Mouse (Mus musculus): Measurements from ENCODE around the gene Arhgap10. TPM values are rescaled to one million over a fixed set of nuclear protein-coding genes. Genes with fewer than 3 reads are reported as not detected.

Gene Arhgap10
- polyA plus RNA-seq, 1 experiment from 2014 or later = 34.6 TPM

DNA sequence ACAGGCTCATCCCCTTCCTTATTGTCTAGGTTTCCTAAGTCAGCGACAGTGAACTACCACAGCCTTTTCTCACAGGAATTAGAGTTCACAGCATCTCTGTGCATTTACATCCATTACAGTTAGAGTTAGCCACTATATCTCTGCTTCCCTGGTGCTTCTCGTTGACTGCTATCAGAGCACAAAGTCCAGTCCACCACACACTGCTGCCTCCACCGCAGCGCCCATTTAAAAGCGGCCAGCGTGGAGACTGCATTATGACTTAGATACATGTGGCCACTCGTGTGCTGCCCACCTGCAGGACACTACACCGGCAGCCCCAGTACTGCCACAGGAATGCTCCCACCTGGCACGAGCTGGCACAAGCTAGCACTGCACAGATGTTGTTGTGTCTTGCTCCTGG is 90.3 kb downstream of the Arhgap10 start:
- peaks cover 2% of the 10 kb centered on the region; the same call in 1 of the 2 replicates for H3K36me3 ChIP-seq (ENCODE audit: control insufficient read depth, insufficient read depth, low read length)
- H3K4me1 ChIP-seq (ENCODE audit: control insufficient read depth, insufficient read depth, low read length) = peaks cover 26% of the 10 kb centered on the region
- no peak overlapping the region for H3K4me2 ChIP-seq (replicated peaks; ENCODE audit: low read depth, low read length)
- no peak for ATAC-seq (ENCODE audit: insufficient number of reproducible peaks, insufficient read depth, low FRiP score, low read depth)
- H3K9me3 ChIP-seq (ENCODE audit: control insufficient read depth, low read depth, low read length) = no peaks in the 10 kb centered on the region
- H3K27me3 ChIP-seq (ENCODE audit: control insufficient read depth, insufficient read depth, low read length) = no peaks in the 10 kb centered on the region
- no peak overlapping the region for H3K9ac ChIP-seq (replicated peaks; ENCODE audit: low read depth, low read length)
- no peak overlapping the region for H3K4me3 ChIP-seq (ENCODE audit: low read depth, low read length)
- H3K27ac ChIP-seq (ENCODE audit: low read length) = no peak overlapping the region
- WGBS = 76% methylated on average over 9 of the region's 9 CpGs

DNA sequence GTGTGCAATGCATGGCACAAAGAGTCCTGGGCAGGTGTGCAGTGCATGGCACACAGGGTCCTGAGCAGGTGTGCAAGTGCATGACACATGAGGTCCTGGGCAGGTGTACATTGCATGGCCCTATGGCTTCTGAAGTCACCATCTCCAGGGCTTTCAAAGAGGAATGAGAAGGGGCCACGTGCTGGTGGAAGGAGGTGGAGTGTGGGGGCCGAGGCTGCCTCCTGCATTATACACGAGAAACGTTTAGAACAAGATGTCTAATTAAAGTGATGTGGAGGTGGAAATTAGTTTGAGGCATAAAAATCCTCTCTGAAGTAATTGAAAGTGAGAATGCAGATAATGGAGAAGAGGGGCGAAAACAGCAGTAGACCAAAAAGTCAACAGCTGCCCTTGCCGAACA is 93.9 kb downstream of the Arhgap10 start:
- H3K4me1 ChIP-seq (ENCODE audit: control insufficient read depth, insufficient read depth, low read length) = peaks cover 4% of the 10 kb centered on the region; the same call in 1 of the 2 replicates
- peaks cover 7% of the 10 kb centered on the region; the same call in 1 of the 2 replicates for H3K36me3 ChIP-seq (ENCODE audit: control insufficient read depth, insufficient read depth, low read length)
- H3K4me2 ChIP-seq (replicated peaks; ENCODE audit: low read depth, low read length) = no peak overlapping the region
- H3K9ac ChIP-seq (replicated peaks; ENCODE audit: low read depth, low read length) = no peak overlapping the region
- ATAC-seq (ENCODE audit: insufficient number of reproducible peaks, insufficient read depth, low FRiP score, low read depth) = no peak
- no peaks in the 10 kb centered on the region for H3K27me3 ChIP-seq (ENCODE audit: control insufficient read depth, insufficient read depth, low read length)
- no peaks in the 10 kb centered on the region for H3K9me3 ChIP-seq (ENCODE audit: control insufficient read depth, low read depth, low read length)
- no peak overlapping the region for H3K4me3 ChIP-seq (ENCODE audit: low read depth, low read length)
- WGBS = 71% methylated on average over 6 of the region's 6 CpGs
- no peak overlapping the region for H3K27ac ChIP-seq (ENCODE audit: low read length)

DNA sequence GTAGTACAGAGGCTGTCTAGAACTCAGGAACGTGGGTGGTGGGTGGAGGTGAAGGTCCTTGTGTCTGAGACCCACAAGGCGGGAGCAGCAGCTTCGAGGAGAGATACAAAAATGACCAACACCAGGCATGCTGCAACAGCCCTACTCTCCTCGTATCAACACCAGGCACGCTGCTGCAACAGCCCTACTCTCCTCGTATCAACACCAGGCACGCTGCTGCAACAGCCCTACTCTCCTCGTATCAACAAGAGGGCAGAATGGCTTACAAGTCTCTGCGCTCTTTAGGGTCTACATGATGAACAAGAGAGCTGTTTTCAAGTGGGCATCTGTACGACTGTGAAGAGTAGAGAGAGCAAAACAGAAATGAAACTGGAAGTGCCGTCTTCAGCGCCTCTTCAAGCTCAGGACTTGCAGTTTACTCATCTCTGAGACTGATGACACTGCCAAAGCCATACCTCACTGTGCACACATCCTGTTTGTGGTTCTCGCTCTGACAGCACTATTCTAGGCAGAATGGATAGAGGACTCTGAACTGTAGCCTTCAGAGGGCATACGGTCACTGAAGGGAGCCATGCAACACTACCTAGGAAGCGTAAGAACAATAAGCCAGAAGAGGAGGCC is 95.0 kb downstream of the Arhgap10 start:
- no peak overlapping the region for H3K4me3 ChIP-seq (ENCODE audit: low read depth, low read length)
- no peaks in the 10 kb centered on the region for H3K27me3 ChIP-seq (ENCODE audit: control insufficient read depth, insufficient read depth, low read length)
- H3K36me3 ChIP-seq (ENCODE audit: control insufficient read depth, insufficient read depth, low read length) = peaks cover 12% of the 10 kb centered on the region; the same call in 1 of the 2 replicates
- no peaks in the 10 kb centered on the region for H3K9me3 ChIP-seq (ENCODE audit: control insufficient read depth, low read depth, low read length)
- WGBS = 79% methylated on average over 15 of the region's 15 CpGs
- ATAC-seq (ENCODE audit: insufficient number of reproducible peaks, insufficient read depth, low FRiP score, low read depth) = no peak
- H3K9ac ChIP-seq (replicated peaks; ENCODE audit: low read depth, low read length) = no peak overlapping the region
- H3K4me1 ChIP-seq (ENCODE audit: control insufficient read depth, insufficient read depth, low read length) = no peaks in the 10 kb centered on the region
- H3K27ac ChIP-seq (ENCODE audit: low read length) = no peak overlapping the region
- H3K4me2 ChIP-seq (replicated peaks; ENCODE audit: low read depth, low read length) = no peak overlapping the region

DNA sequence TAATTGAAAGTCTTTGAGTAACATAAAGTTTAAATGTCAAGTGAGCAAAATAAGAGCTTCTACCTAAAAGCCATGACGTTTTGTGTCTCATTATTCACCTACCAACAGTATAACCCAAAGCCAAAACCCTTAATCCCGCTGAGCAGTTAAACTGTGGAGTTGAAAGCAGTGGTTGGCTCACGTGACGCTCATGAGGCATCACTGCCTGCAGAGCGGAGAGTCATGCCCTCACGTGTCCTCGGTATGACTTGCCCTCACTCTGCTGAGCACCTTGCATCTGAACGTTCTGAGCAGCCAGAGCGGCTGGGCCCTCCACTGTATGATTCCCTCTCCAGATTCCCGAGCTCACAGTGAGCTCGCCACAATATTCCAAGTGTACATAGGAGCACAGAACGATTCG is 96.2 kb downstream of the Arhgap10 start:
- WGBS = 80% methylated on average over 13 of the region's 13 CpGs
- no peak overlapping the region for H3K27ac ChIP-seq (ENCODE audit: low read length)
- H3K36me3 ChIP-seq (ENCODE audit: control insufficient read depth, insufficient read depth, low read length) = peaks cover 12% of the 10 kb centered on the region; the same call in 1 of the 2 replicates
- H3K4me2 ChIP-seq (replicated peaks; ENCODE audit: low read depth, low read length) = no peak overlapping the region
- no peak overlapping the region for H3K4me3 ChIP-seq (ENCODE audit: low read depth, low read length)
- no peaks in the 10 kb centered on the region for H3K27me3 ChIP-seq (ENCODE audit: control insufficient read depth, insufficient read depth, low read length)
- no peaks in the 10 kb centered on the region; the same call in 1 of the 2 replicates for H3K4me1 ChIP-seq (ENCODE audit: control insufficient read depth, insufficient read depth, low read length)
- H3K9me3 ChIP-seq (ENCODE audit: control insufficient read depth, low read depth, low read length) = no peaks in the 10 kb centered on the region
- ATAC-seq (ENCODE audit: insufficient number of reproducible peaks, insufficient read depth, low FRiP score, low read depth) = no peak
- no peak overlapping the region for H3K9ac ChIP-seq (replicated peaks; ENCODE audit: low read depth, low read length)

DNA sequence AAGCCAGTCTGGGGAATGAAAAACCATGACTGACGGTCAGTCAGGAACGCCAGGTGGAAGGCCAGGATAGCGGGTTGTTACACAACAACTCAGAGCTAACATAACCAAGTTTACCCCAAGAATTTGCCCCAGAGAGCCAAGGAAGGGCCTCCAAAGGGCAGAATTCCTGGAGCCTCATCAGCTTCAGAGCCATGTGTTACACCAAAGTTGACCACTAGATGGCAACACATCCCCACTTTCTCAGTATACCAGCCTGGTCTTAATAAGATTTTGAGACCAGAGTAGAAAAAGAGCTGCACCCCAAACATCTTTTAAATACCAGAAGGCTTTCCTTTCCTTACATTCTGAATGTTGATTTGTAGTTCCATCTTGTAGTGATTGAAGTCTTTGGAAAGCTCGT is 98.0 kb downstream of the Arhgap10 start:
- Histone ChIP-seq H3K27ac (ENCODE audit: low read length) (no peak overlapping the region), H3K9me3 (ENCODE audit: control insufficient read depth, low read depth, low read length) (no peaks in the 10 kb centered on the region), H3K36me3 (ENCODE audit: control insufficient read depth, insufficient read depth, low read length) (peaks cover 14% of the 10 kb centered on the region; the same call in 1 of the 2 replicates), H3K27me3 (ENCODE audit: control insufficient read depth, insufficient read depth, low read length) (no peaks in the 10 kb centered on the region), H3K4me3 (ENCODE audit: low read depth, low read length) (no peak overlapping the region), H3K4me1 (ENCODE audit: control insufficient read depth, insufficient read depth, low read length) (no peaks in the 10 kb centered on the region; the same call in 1 of the 2 replicates), H3K9ac (replicated peaks; ENCODE audit: low read depth, low read length) (no peak overlapping the region), H3K4me2 (replicated peaks; ENCODE audit: low read depth, low read length) (no peak overlapping the region)
- ATAC-seq (ENCODE audit: insufficient number of reproducible peaks, insufficient read depth, low FRiP score, low read depth) = 0 out of 2 replicates have a peak, but pooled peaks have one; percentile 50
- WGBS = 42% methylated on average over 4 of the region's 4 CpGs

DNA sequence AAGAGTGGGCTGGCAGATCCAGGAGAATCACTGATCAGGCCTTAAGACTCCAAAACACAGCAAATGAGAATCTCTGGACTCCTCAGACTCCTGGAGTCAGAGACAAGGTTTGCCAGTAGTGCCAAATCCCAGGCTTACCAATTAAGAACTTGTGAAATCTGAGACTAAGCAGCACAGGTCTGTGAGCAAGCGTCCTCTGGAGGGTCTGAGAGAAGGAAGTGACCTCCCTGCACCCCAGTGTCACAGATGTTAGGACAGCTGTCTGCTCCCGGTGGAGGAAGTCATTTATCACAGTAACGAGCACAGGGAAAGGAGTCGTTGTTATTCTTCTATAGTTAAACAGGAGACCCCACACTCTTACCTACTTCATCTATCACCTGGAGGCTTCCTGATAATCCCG is 101.0 kb downstream of the Arhgap10 start:
- WGBS = 11% methylated on average over 5 of the region's 5 CpGs

DNA sequence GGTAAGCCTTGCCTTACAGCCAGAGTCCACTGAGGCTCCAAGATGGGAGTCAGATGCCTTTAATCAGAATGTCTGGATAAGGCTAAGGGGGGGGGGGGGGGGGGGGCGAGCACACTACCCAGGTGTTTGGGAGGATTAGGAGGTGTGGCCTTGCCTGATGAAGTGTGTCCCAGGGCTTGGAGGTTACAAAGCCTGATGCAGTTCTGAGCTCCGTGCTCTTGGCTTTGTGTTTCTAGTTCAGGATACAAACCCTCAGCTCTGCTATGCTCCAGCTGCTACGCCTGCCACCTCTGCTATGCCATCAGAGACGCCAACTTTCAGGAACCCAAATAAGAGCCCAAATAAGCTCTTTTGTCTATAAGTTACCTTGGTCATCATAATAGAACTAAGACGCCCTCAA is 101.7 kb downstream of the Arhgap10 start:
- Histone ChIP-seq H3K9me3 (ENCODE audit: control insufficient read depth, low read depth, low read length) (no peaks in the 10 kb centered on the region), H3K4me3 (ENCODE audit: low read depth, low read length) (no peak overlapping the region), H3K27ac (ENCODE audit: low read length) (no peak overlapping the region), H3K36me3 (ENCODE audit: control insufficient read depth, insufficient read depth, low read length) (peaks cover 34% of the 10 kb centered on the region; the same call in 1 of the 2 replicates), H3K27me3 (ENCODE audit: control insufficient read depth, insufficient read depth, low read length) (no peaks in the 10 kb centered on the region), H3K4me2 (replicated peaks; ENCODE audit: low read depth, low read length) (no peak overlapping the region), H3K9ac (replicated peaks; ENCODE audit: low read depth, low read length) (no peak overlapping the region), H3K4me1 (ENCODE audit: control insufficient read depth, insufficient read depth, low read length) (no peaks in the 10 kb centered on the region; the same call in 1 of the 2 replicates)
- WGBS = 52% methylated on average over 5 of the region's 5 CpGs
- ATAC-seq (ENCODE audit: insufficient number of reproducible peaks, insufficient read depth, low FRiP score, low read depth) = no peak

More for the DNA sequence above, 101.0 kb downstream of the Arhgap10 start:
- H3K4me1 ChIP-seq (ENCODE audit: control insufficient read depth, insufficient read depth, low read length) = no peaks in the 10 kb centered on the region; the same call in 1 of the 2 replicates
- no peaks in the 10 kb centered on the region for H3K9me3 ChIP-seq (ENCODE audit: control insufficient read depth, low read depth, low read length)
- ATAC-seq (ENCODE audit: insufficient number of reproducible peaks, insufficient read depth, low FRiP score, low read depth) = no peak
- H3K4me3 ChIP-seq (ENCODE audit: low read depth, low read length) = no peak overlapping the region
- H3K27ac ChIP-seq (ENCODE audit: low read length) = no peak overlapping the region
- no peak overlapping the region for H3K4me2 ChIP-seq (replicated peaks; ENCODE audit: low read depth, low read length)
- H3K9ac ChIP-seq (replicated peaks; ENCODE audit: low read depth, low read length) = no peak overlapping the region
- peaks cover 27% of the 10 kb centered on the region; the same call in 1 of the 2 replicates for H3K36me3 ChIP-seq (ENCODE audit: control insufficient read depth, insufficient read depth, low read length)
- no peaks in the 10 kb centered on the region for H3K27me3 ChIP-seq (ENCODE audit: control insufficient read depth, insufficient read depth, low read length)

DNA sequence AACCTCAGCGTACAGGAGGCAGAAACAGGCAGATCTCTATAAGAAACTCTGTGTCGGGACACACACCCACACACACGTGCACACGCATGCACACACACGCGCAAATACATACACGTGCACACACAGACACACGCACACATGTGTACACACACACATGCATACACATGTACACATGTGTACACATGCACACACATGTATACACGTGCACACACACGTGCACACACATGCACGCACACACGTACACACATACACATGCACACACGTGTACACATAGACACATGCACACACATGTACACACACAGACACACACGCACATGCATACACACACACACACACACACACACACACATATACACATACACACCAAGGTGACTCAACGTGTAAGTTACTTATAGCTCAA is 106.5 kb downstream of the Arhgap10 start:
- Histone ChIP-seq H3K36me3 (ENCODE audit: control insufficient read depth, insufficient read depth, low read length) (peaks cover 31% of the 10 kb centered on the region), H3K9ac (replicated peaks; ENCODE audit: low read depth, low read length) (no peak overlapping the region), H3K4me2 (replicated peaks; ENCODE audit: low read depth, low read length) (no peak overlapping the region), H3K27ac (ENCODE audit: low read length) (no peak overlapping the region), H3K9me3 (ENCODE audit: control insufficient read depth, low read depth, low read length) (no peaks in the 10 kb centered on the region), H3K27me3 (ENCODE audit: control insufficient read depth, insufficient read depth, low read length) (no peaks in the 10 kb centered on the region), H3K4me1 (ENCODE audit: control insufficient read depth, insufficient read depth, low read length) (no peaks in the 10 kb centered on the region), H3K4me3 (ENCODE audit: low read depth, low read length) (no peak overlapping the region)
- 97% methylated on average over 15 of the region's 15 CpGs for WGBS
- ATAC-seq (ENCODE audit: insufficient number of reproducible peaks, insufficient read depth, low FRiP score, low read depth) = no peak

DNA sequence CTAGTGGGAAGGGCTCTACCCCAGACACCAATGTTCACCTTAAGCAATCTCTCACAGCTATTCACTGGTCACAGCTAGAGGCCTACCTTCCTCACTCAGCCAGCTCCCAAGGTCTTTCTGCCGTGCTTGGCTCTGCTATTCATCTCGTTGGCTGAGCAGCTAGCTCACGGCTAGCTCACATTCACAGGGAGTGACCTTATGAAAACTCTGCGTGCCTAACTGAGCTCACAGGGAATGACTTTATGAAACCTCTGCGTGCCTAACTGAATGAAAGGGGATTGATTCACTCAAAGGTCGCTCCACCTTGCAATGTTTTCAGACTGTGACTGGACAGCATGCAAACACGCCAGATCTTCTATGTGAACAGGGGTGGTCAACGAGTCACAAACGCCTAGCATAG is 107.4 kb downstream of the Arhgap10 start:
- Histone ChIP-seq H3K27ac (ENCODE audit: low read length) (no peak overlapping the region), H3K9me3 (ENCODE audit: control insufficient read depth, low read depth, low read length) (no peaks in the 10 kb centered on the region), H3K36me3 (ENCODE audit: control insufficient read depth, insufficient read depth, low read length) (peaks cover 31% of the 10 kb centered on the region), H3K4me2 (replicated peaks; ENCODE audit: low read depth, low read length) (no peak overlapping the region), H3K4me1 (ENCODE audit: control insufficient read depth, insufficient read depth, low read length) (no peaks in the 10 kb centered on the region), H3K4me3 (ENCODE audit: low read depth, low read length) (no peak overlapping the region), H3K9ac (replicated peaks; ENCODE audit: low read depth, low read length) (no peak overlapping the region), H3K27me3 (ENCODE audit: control insufficient read depth, insufficient read depth, low read length) (no peaks in the 10 kb centered on the region)
- no peak for ATAC-seq (ENCODE audit: insufficient number of reproducible peaks, insufficient read depth, low FRiP score, low read depth)
- WGBS = 81% methylated on average over 9 of the region's 9 CpGs
